Mouse (Mus musculus) liver, embryonic 11.5 days (tissue): ENCODE measurements around the gene Polr2a. TPM values are rescaled to one million over a fixed set of nuclear protein-coding genes. Genes with fewer than 3 reads are reported as not detected.
A peak's percentile ranks its signal among the peaks of the same experiment; 100 is the strongest.

Source experiments
- ATAC-seq: fragments of 200-750 bp; cut with Nextera tagmentation; replicated peaks from 2 replicates; pipeline ENCODE4 v1.8.0; 2017; ENCODE audit warnings: moderate number of reproducible peaks, mild to moderate bottlenecking, moderate TSS enrichment, moderate library complexity; ENCODE audit not compliant: low FRiP score
- DNase-seq: peaks from one replicate; pipeline ENCODE4 v3.0.0-alpha.2; 2017; ENCODE audit warnings: low spot score
- H3K27ac ChIP-seq: fragments of 300-500 bp; sonication (generic); 2 replicates; pipeline ENCODE4 v1.5.1; 2014; ENCODE audit warnings: mild to moderate bottlenecking, low read depth, low read length, control low read depth
- H3K27me3 ChIP-seq: fragments of 300-500 bp; sonication (generic); replicated peaks from 2 replicates; pipeline ENCODE4 v1.6.1; 2014; ENCODE audit warnings: low read length, mixed read lengths; ENCODE audit not compliant: control insufficient read depth, insufficient read depth
- H3K36me3 ChIP-seq: fragments of 300-500 bp; sonication (generic); 2 replicates; pipeline ENCODE4 v1.6.1; 2014; ENCODE audit warnings: mild to moderate bottlenecking, low read length, moderate library complexity, mixed read lengths; ENCODE audit not compliant: control insufficient read depth, insufficient read depth
- H3K4me1 ChIP-seq: fragments of 300-500 bp; sonication (generic); replicated peaks from 2 replicates; pipeline ENCODE4 v1.6.1; 2014; ENCODE audit warnings: low read length, mixed read lengths; ENCODE audit not compliant: control insufficient read depth, insufficient read depth
- H3K4me2 ChIP-seq: fragments of 300-500 bp; sonication (generic); 2 replicates; pipeline ENCODE4 v1.6.1; 2014; ENCODE audit warnings: mild to moderate bottlenecking, control low read depth, moderate library complexity
- H3K4me3 ChIP-seq: fragments of 300-500 bp; sonication (generic); 2 replicates; pipeline ENCODE4 v1.5.1; 2014; ENCODE audit warnings: low read depth, low read length, control low read depth
- H3K9ac ChIP-seq: fragments of 300-500 bp; sonication (generic); 2 replicates; pipeline ENCODE4 v1.6.1; 2014; ENCODE audit warnings: low read depth, low read length, control low read depth
- H3K9me3 ChIP-seq: fragments of 300-500 bp; sonication (generic); 2 replicates; pipeline ENCODE4 v1.6.1; 2016; ENCODE audit warnings: low read length, inconsistent platforms, mixed read lengths; ENCODE audit not compliant: control insufficient read depth
- WGBS: fragments of 180-500 bp; shearing (Covaris S2); extraction: QIAGEN DNeasy Blood & Tissue Kit; methylation state at CpG from one replicate; pipeline ENCODE4 v1.1.7; 2014; 5-methylcytosine and 5-hydroxymethylcytosine counted together
- polyA plus RNA-seq: library from polyadenylated mRNA; unstranded; fragments of >200 nt; fragmentation: Nextera tagmentation; extraction: Ambion mirVana; gene quantifications from 2 replicates; pipeline ENCODE4 v1.2.1, GENCODE M21; 2014

Gene Polr2a
- polyA plus RNA-seq, 1 experiment from 2014 or later = 46.1 TPM

GRCm38 (mm10) chr11:69801379-69801977 is 43.0 kb upstream of the Polr2a start, which contains the start of gene Fgf11:
Gene Fgf11, minus strand, starts transcription at chr11:69801857.
- peaks cover 46% of the 10 kb centered on the region for H3K4me1 ChIP-seq
- H3K4me3 ChIP-seq = peak within 1 kb of the TSS; percentile 58
- ATAC-seq = no peak
- no peak for DNase-seq
- H3K9me3 ChIP-seq = no peaks in the 10 kb centered on the region
- 3% methylated on average over 33 of the region's 33 CpGs for WGBS
- peak within 1 kb of the TSS; percentile 16; the same call in 1 of the 2 replicates for H3K27ac ChIP-seq
- H3K36me3 ChIP-seq = no peaks in the 10 kb centered on the region
- H3K27me3 ChIP-seq = peaks cover 83% of the 10 kb centered on the region
- peak within 1 kb of the TSS; percentile 94 for H3K4me2 ChIP-seq
- H3K9ac ChIP-seq = peak within 1 kb of the TSS; percentile 59

GRCm38 (mm10) chr11:69800392-69801197 is 42.2 kb upstream of the Polr2a start:
- Histone ChIP-seq H3K9ac (peak overlapping the region; percentile 35), H3K9me3 (no peaks in the 10 kb centered on the region), H3K4me2 (peak overlapping the region; percentile 94), H3K27ac (peak overlapping the region; percentile 16; the same call in 1 of the 2 replicates), H3K36me3 (no peaks in the 10 kb centered on the region), H3K4me1 (peaks cover 46% of the 10 kb centered on the region), H3K27me3 (peaks cover 85% of the 10 kb centered on the region), H3K4me3 (peak overlapping the region; percentile 51)
- no peak for ATAC-seq
- WGBS = 1% methylated on average over 36 of the region's 36 CpGs
- peak; percentile 79 for DNase-seq

GRCm38 (mm10) chr11:69800138-69800391 is 41.6 kb upstream of the Polr2a start:
- 2% methylated on average over 11 of the region's 11 CpGs for WGBS
- peak overlapping the region; percentile 94 for H3K4me2 ChIP-seq
- H3K9ac ChIP-seq = peak overlapping the region; percentile 35; the same call in 1 of the 2 replicates
- ATAC-seq (no peak), DNase-seq (no peak)
- H3K27me3 ChIP-seq = peaks cover 80% of the 10 kb centered on the region
- H3K4me1 ChIP-seq = peaks cover 45% of the 10 kb centered on the region
- H3K27ac ChIP-seq = no peak overlapping the region
- peak overlapping the region; percentile 51 for H3K4me3 ChIP-seq
- no peaks in the 10 kb centered on the region for H3K36me3 ChIP-seq
- no peaks in the 10 kb centered on the region for H3K9me3 ChIP-seq

- no peak overlapping the region for H3K9ac ChIP-seq
Measured at GRCm38 (mm10) chr11:69799394-69800137, 41.1 kb upstream of the Polr2a start.

GRCm38 (mm10) chr11:69797924-69798323 is 39.5 kb upstream of the Polr2a start:
- Histone ChIP-seq H3K9ac (no peak overlapping the region), H3K4me3 (no peak overlapping the region), H3K27ac (no peak overlapping the region), H3K36me3 (no peaks in the 10 kb centered on the region), H3K4me1 (peaks cover 27% of the 10 kb centered on the region), H3K9me3 (no peaks in the 10 kb centered on the region), H3K27me3 (peaks cover 58% of the 10 kb centered on the region), H3K4me2 (no peak overlapping the region)
- WGBS = 70% methylated on average over 7 of the region's 7 CpGs
- no peak for ATAC-seq
- DNase-seq = no peak

More at GRCm38 (mm10) chr11:69799394-69800137, 41.1 kb upstream of the Polr2a start:
- no peak overlapping the region for H3K4me3 ChIP-seq
- H3K27me3 ChIP-seq = peaks cover 75% of the 10 kb centered on the region
- peak overlapping the region; percentile 94 for H3K4me2 ChIP-seq
- no peak for ATAC-seq
- no peak for DNase-seq
- H3K36me3 ChIP-seq = no peaks in the 10 kb centered on the region
- no peak overlapping the region for H3K27ac ChIP-seq
- no peaks in the 10 kb centered on the region for H3K9me3 ChIP-seq
- 37% methylated on average over 12 of the region's 12 CpGs for WGBS
- H3K4me1 ChIP-seq = peaks cover 43% of the 10 kb centered on the region

GRCm38 (mm10) chr11:69795983-69796435 is 37.6 kb upstream of the Polr2a start:
- Histone ChIP-seq H3K27me3 (peaks cover 41% of the 10 kb centered on the region), H3K36me3 (no peaks in the 10 kb centered on the region), H3K4me3 (peak overlapping the region; percentile 48), H3K9ac (peak overlapping the region; percentile 44), H3K9me3 (no peaks in the 10 kb centered on the region), H3K4me2 (peak overlapping the region; percentile 89), H3K27ac (no peak overlapping the region), H3K4me1 (peaks cover 12% of the 10 kb centered on the region)
- DNase-seq (no peak), ATAC-seq (no peak)
- WGBS = 5% methylated on average over 13 of the region's 13 CpGs

- H3K27me3 ChIP-seq = peaks cover 35% of the 10 kb centered on the region
- peak within 1 kb of the TSS; percentile 44 for H3K9ac ChIP-seq
- no peaks in the 10 kb centered on the region for H3K9me3 ChIP-seq
- H3K4me2 ChIP-seq = peak within 1 kb of the TSS; percentile 89
- H3K4me3 ChIP-seq = peak within 1 kb of the TSS; percentile 48
- 1% methylated on average over 52 of the region's 52 CpGs for WGBS
- DNase-seq (peak; percentile 89), ATAC-seq (peak; percentile 99)
- peaks cover 8% of the 10 kb centered on the region; the same call in 1 of the 2 replicates for H3K4me1 ChIP-seq
- no peak within 1 kb of the TSS for H3K27ac ChIP-seq
- H3K36me3 ChIP-seq = no peaks in the 10 kb centered on the region
Measured at GRCm38 (mm10) chr11:69795168-69795982, 36.9 kb upstream of the Polr2a start, which contains the start of gene Chrnb1. Gene Chrnb1, minus strand, starts transcription at chr11:69795943.

- no peak for ATAC-seq
- Histone ChIP-seq H3K4me2 (no peak overlapping the region), H3K9me3 (no peaks in the 10 kb centered on the region), H3K9ac (no peak overlapping the region), H3K4me1 (0 out of 2 replicates have a peak, but pooled peaks cover 3% of the 10 kb centered on the region), H3K27me3 (peaks cover 17% of the 10 kb centered on the region; the same call in 1 of the 2 replicates), H3K4me3 (no peak overlapping the region), H3K36me3 (no peaks in the 10 kb centered on the region), H3K27ac (no peak overlapping the region)
- WGBS = 56% methylated on average over 5 of the region's 5 CpGs
- no peak for DNase-seq
Measured at GRCm38 (mm10) chr11:69793429-69793828, 35.0 kb upstream of the Polr2a start.
